17 mouse cellular contexts compared by ENCODE assay signal in the genomic region with DNA sequence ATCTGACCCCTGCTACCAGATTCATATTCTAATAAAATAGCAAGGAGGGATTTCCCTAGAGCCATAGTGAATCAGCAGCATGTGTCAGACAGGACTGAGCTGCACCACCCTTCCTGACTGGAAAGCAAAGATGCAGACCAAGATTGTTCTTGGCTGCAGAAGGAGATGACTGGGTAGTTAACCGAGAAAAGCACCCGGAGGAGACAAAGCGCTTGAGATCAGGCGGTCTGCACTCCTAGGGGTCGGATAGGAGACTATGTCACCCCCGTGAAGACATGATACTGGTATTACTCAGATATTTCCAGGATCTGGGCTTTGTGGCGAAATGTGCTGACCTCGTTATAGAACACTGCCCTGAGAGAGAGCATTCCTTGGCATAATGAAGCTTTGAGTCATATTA.
DNase-seq lines count a peak whose midpoint lies in the region; ATAC-seq and TF ChIP-seq lines count a peak whose summit lies in the region.
"Had no signal": no experiment of that assay in that cellular context is flagged by ENCODE, and none has a peak within 500 bp of the region (broad histone marks: within the 10 kb centered on the region; RNA-seq: fewer than 3 reads in every experiment).

No protein-coding gene starts in this region.

- 73% methylated on average over 8 of the region's 8 CpGs for WGBS in limb, embryonic 13.5 days
- WGBS in limb, embryonic 10.5 days: 92% methylated on average over 8 of the region's 8 CpGs

- no peaks in the 10 kb centered on the region for H3K36me3 ChIP-seq in limb, embryonic 13.5 days
- H3K36me3 ChIP-seq in limb, embryonic 10.5 days: no peaks in the 10 kb centered on the region
- H3K36me3 ChIP-seq in myocyte (ENCODE audit: control insufficient read depth, insufficient read depth): no peaks in the 10 kb centered on the region
- H3K36me3 ChIP-seq: embryonic facial prominence, embryonic 12.5 days; forebrain, embryonic 12.5 days; midbrain, embryonic 13.5 days; stomach, embryonic 15.5 days had no signal

- no peak overlapping the region; the same call in 1 of the 2 replicates for H3K27ac ChIP-seq in limb, embryonic 13.5 days
- no peak overlapping the region for H3K27ac ChIP-seq in limb, embryonic 10.5 days
- H3K27ac ChIP-seq in embryonic fibroblast, embryonic 13.5 days (ENCODE audit: insufficient read depth, low read length): peak overlapping the region; percentile 84
- H3K27ac ChIP-seq: embryonic facial prominence, embryonic 12.5 days; forebrain, embryonic 12.5 days; liver, embryonic 14.5 days; midbrain, embryonic 13.5 days; stomach, embryonic 15.5 days had no signal

- peak; percentile 28; the same call in 1 of the 2 replicates for ATAC-seq in limb, embryonic 13.5 days (ENCODE audit: low FRiP score, low read depth)
- ATAC-seq: midbrain, embryonic 13.5 days had no signal

- no peaks in the 10 kb centered on the region for H3K9me3 ChIP-seq in limb, embryonic 13.5 days
- no peaks in the 10 kb centered on the region for H3K9me3 ChIP-seq in limb, embryonic 10.5 days (replicated peaks)
- H3K9me3 ChIP-seq: embryonic facial prominence, embryonic 12.5 days; forebrain, embryonic 12.5 days; midbrain, embryonic 13.5 days; stomach, embryonic 15.5 days had no signal

- TF ChIP-seq POLR2A in embryonic fibroblast, embryonic 13.5 days (IDR thresholded peaks at IDR 0.05; ENCODE audit: low read depth, low read length): no peak
- TF ChIP-seq POLR2A in myocyte (IDR thresholded peaks at IDR 0.05; ENCODE audit: insufficient read length, low read depth): no peak

- H3K4me2 ChIP-seq in limb, embryonic 13.5 days (replicated peaks): no peak overlapping the region
- H3K4me2 ChIP-seq in myocyte (ENCODE audit: low read depth): peak overlapping the region; percentile 53
- H3K4me2 ChIP-seq: embryonic facial prominence, embryonic 12.5 days; forebrain, embryonic 12.5 days; midbrain, embryonic 13.5 days; stomach, embryonic 15.5 days had no signal

- DNase-seq in adrenal gland, adult 2 months: peak; percentile 45
- DNase-seq in adrenal gland, postnatal 25 days: no peak
- DNase-seq in limb, embryonic 10.5 days (ENCODE audit: low spot score): no peak
- no peak for DNase-seq in kidney, adult 18-20 months
- no peak for DNase-seq in thymus, postnatal 14 days
- DNase-seq: cerebellum, adult 9-11 months; kidney, adult 9 months; lung, postnatal 36 days; thymus, postnatal 25 days had no signal

- no peak overlapping the region for H3K9ac ChIP-seq in limb, embryonic 13.5 days
- H3K9ac ChIP-seq: embryonic facial prominence, embryonic 12.5 days; forebrain, embryonic 12.5 days; liver, embryonic 14.5 days; midbrain, embryonic 13.5 days; stomach, embryonic 15.5 days had no signal

- no peaks in the 10 kb centered on the region for H3K27me3 ChIP-seq in limb, embryonic 13.5 days
- no peaks in the 10 kb centered on the region for H3K27me3 ChIP-seq in limb, embryonic 10.5 days (ENCODE audit: low read depth, poor library complexity, severe bottlenecking)
- H3K27me3 ChIP-seq in myocyte (ENCODE audit: control insufficient read depth, insufficient read depth, insufficient read length): no peaks in the 10 kb centered on the region
- H3K27me3 ChIP-seq: forebrain, embryonic 12.5 days; midbrain, embryonic 13.5 days; stomach, embryonic 15.5 days had no signal

- H3ac ChIP-seq in myocyte (ENCODE audit: control insufficient read depth, insufficient read length): no peak overlapping the region

- no peaks in the 10 kb centered on the region for H3K79me2 ChIP-seq in myocyte (ENCODE audit: control insufficient read depth, insufficient read depth)

- no peak overlapping the region for H3K4me3 ChIP-seq in limb, embryonic 13.5 days
- no peak overlapping the region for H3K4me3 ChIP-seq in limb, embryonic 10.5 days
- no peak overlapping the region for H3K4me3 ChIP-seq in embryonic fibroblast, embryonic 13.5 days (ENCODE audit: insufficient read depth, low read length)
- H3K4me3 ChIP-seq in myocyte: no peak overlapping the region
- H3K4me3 ChIP-seq: embryonic facial prominence, embryonic 12.5 days; forebrain, embryonic 12.5 days; midbrain, embryonic 13.5 days; stomach, embryonic 15.5 days had no signal

- TF ChIP-seq CTCF in embryonic fibroblast, embryonic 13.5 days (IDR thresholded peaks at IDR 0.05; ENCODE audit: borderline replicate concordance, insufficient read depth, low read length): no peak

- H3K4me1 ChIP-seq in limb, embryonic 13.5 days: peaks cover 14% of the 10 kb centered on the region
- H3K4me1 ChIP-seq in limb, embryonic 10.5 days: peaks cover 12% of the 10 kb centered on the region
- peaks cover 6% of the 10 kb centered on the region for H3K4me1 ChIP-seq in embryonic fibroblast, embryonic 13.5 days (ENCODE audit: control insufficient read depth, insufficient read depth, low read length)
- H3K4me1 ChIP-seq: forebrain, embryonic 12.5 days; midbrain, embryonic 13.5 days; stomach, embryonic 15.5 days had no signal

TF ChIP-seq in myocyte, 11 proteins besides CTCF, POLR2A, EP300 and RAD21:
- no peak for TF ChIP-seq CEBPB (IDR thresholded peaks at IDR 0.05; ENCODE audit: insufficient read depth, poor library complexity, severe bottlenecking)
- TF ChIP-seq USF1 (IDR thresholded peaks at IDR 0.05; ENCODE audit: low read depth): no peak
- TF ChIP-seq REST (IDR thresholded peaks at IDR 0.05; ENCODE audit: insufficient read depth, insufficient read length): no peak
- no peak for TF ChIP-seq POLR2AphosphoS2 (IDR thresholded peaks at IDR 0.05; ENCODE audit: insufficient read length, low read depth)
- TF ChIP-seq TCF12 (IDR thresholded peaks at IDR 0.05; ENCODE audit: insufficient read depth, poor library complexity, severe bottlenecking): no peak
- no peak for TF ChIP-seq MAX (IDR thresholded peaks at IDR 0.05; ENCODE audit: low read depth)
- TF ChIP-seq SRF (IDR thresholded peaks at IDR 0.05; ENCODE audit: control insufficient read depth, insufficient read length, low read depth): no peak
- TF ChIP-seq MYOD1 (IDR thresholded peaks at IDR 0.05; ENCODE audit: control insufficient read depth in 1 of 3, insufficient read length in 2 of 3, low read depth in 2 of 3): no peak
- TF ChIP-seq TCF3 (IDR thresholded peaks at IDR 0.05; ENCODE audit: insufficient read length, low read depth): no peak
- no peak for TF ChIP-seq MYOG (IDR thresholded peaks at IDR 0.05; ENCODE audit: control insufficient read depth in 1 of 3, insufficient read depth in 1 of 3, insufficient read length in 2 of 3, low read depth in 2 of 3)
- TF ChIP-seq E2F4 (IDR thresholded peaks at IDR 0.05; ENCODE audit: insufficient read depth): no peak
